Mouse (Mus musculus) liver, embryonic 14.5 days (tissue): ENCODE data around the gene Fbxo9. TPM values are rescaled to one million over a fixed set of nuclear protein-coding genes. Genes with fewer than 3 reads are reported as not detected.
A peak's percentile ranks its signal among the peaks of the same experiment; 100 is the strongest.

ENCODE experiments used
- ATAC-seq: fragments of 200-750 bp; cut with Nextera tagmentation; 2 replicates; pipeline ENCODE4 v1.8.0; 2017; ENCODE audit warnings: moderate number of reproducible peaks, mild to moderate bottlenecking, moderate library complexity; ENCODE audit not compliant: insufficient read depth
- DNase-seq, 3 experiments: peaks; one replicate each; pipeline ENCODE4 v3.0.0-alpha.2; 2012 to 2013; ENCODE audit warnings: low read depth in 3 of 3, low spot score in 3 of 3
- H3K27ac ChIP-seq: fragments of 300-500 bp; sonication (generic); 2 replicates; pipeline ENCODE4 v1.5.1; 2014; ENCODE audit warnings: moderate library complexity, mild to moderate bottlenecking, control low read depth, inconsistent platforms
- H3K27me3 ChIP-seq: fragments of 300-500 bp; sonication (generic); 2 replicates; pipeline ENCODE4 v1.6.1; 2014; ENCODE audit warnings: mild to moderate bottlenecking, low read length, moderate library complexity; ENCODE audit not compliant: control insufficient read depth, insufficient read depth
- H3K36me3 ChIP-seq: fragments of 300-500 bp; sonication (generic); replicated peaks from 2 replicates; pipeline ENCODE4 v1.6.1; 2014; ENCODE audit warnings: low read depth; ENCODE audit not compliant: control insufficient read depth, insufficient read depth
- H3K4me1 ChIP-seq, 2 experiments: fragments of 200-500 bp in 1 of 2; fragments of 300-500 bp in 1 of 2; sonication (generic) in 1 of 2; replicated peaks; 2 replicates each; pipeline ENCODE4 v1.6.1; 2012 to 2014; ENCODE audit warnings: antibody characterized with exemption in 1 of 2, inconsistent platforms in 1 of 2, low read length in 1 of 2; ENCODE audit not compliant: control insufficient read depth in 2 of 2, insufficient read depth in 2 of 2
- H3K4me2 ChIP-seq: fragments of 300-500 bp; sonication (generic); 2 replicates; pipeline ENCODE4 v1.6.1; 2014; ENCODE audit warnings: low read depth, mild to moderate bottlenecking, control low read depth, moderate library complexity
- H3K4me3 ChIP-seq, 2 experiments: fragments of 200-500 bp in 1 of 2; fragments of 300-500 bp in 1 of 2; sonication (generic) in 1 of 2; 2 replicates each; pipeline ENCODE4 v1.5.1; 2012 to 2014; ENCODE audit warnings: low read depth in 2 of 2, low read length in 2 of 2, mild to moderate bottlenecking in 2 of 2, control low read depth in 1 of 2, inconsistent platforms in 1 of 2, moderate library complexity in 1 of 2; ENCODE audit not compliant: insufficient read depth in 1 of 2
- H3K9ac ChIP-seq: fragments of 300-500 bp; sonication (generic); replicated peaks from 2 replicates; pipeline ENCODE4 v1.6.1; 2014; ENCODE audit warnings: mild to moderate bottlenecking, control low read depth, moderate library complexity
- H3K9me3 ChIP-seq: fragments of 300-500 bp; sonication (generic); 2 replicates; pipeline ENCODE4 v1.6.1; 2016; ENCODE audit warnings: low read length, mixed read lengths; ENCODE audit not compliant: control insufficient read depth
- CTCF ChIP-seq: IDR thresholded peaks from 2 replicates; pipeline ENCODE4 v1.5.1; 2016; ENCODE audit warnings: antibody characterized with exemption, low read depth, control low read depth
- EP300 ChIP-seq: IDR thresholded peaks from 2 replicates; pipeline ENCODE4 v1.6.1; 2016; ENCODE audit warnings: antibody characterized with exemption, low read depth
- WGBS: fragments of 180-500 bp; shearing (Covaris S2); extraction: QIAGEN DNeasy Blood & Tissue Kit; methylation state at CpG from one replicate; pipeline ENCODE4 v1.1.7; 2014; ENCODE audit not compliant: insufficient replicate concordance; 5-methylcytosine and 5-hydroxymethylcytosine counted together
- polyA plus RNA-seq, 2 experiments: library from polyadenylated mRNA; depleted of rRNA in 1 of 2; stranded (reverse) in 1 of 2; unstranded in 1 of 2; fragments of >200 nt; fragmentation: Nextera tagmentation in 1 of 2; extraction: Ambion mirVana in 1 of 2; gene quantifications; 2 replicates each; pipeline versions ENCODE4 v1.2.1 to v1.2.3; 2012 to 2014

Fbxo9 gene
- polyA plus RNA-seq, 2 experiments: 68.1 to 78.1 TPM

DNA sequence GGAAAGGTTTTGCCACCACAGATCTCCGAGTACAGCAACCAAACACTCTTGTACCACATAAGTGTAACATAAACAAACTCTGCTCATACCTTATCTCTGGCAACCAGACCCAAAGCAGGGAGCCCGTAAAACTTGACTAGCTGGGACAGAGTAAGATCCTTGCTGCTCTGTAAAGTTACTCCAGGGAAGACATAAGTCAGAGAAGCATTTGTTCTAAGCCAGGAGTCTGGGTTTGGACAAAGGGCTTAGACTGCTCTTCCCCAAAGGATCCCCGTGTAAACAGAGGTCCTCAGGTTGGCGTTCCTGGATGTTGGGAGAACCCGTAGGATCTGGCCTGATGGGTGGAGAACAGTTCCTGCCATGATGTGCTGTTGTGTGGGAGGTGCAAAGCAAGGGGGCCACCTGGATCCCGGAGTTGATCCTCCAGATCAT, 3.3 kb downstream of the Fbxo9 start:
- 14% methylated on average over 6 of the region's 6 CpGs for WGBS
- no peaks in the 10 kb centered on the region for H3K9me3 ChIP-seq
- peaks cover 34% of the 10 kb centered on the region for H3K36me3 ChIP-seq
- peaks cover 34 to 35% of the 10 kb centered on the region in 2 experiments for H3K4me1 ChIP-seq
- DNase-seq: peak; percentile 76 to 83 (median 82)
- peak overlapping the region; percentile 97 for H3K27ac ChIP-seq
- peak overlapping the region; percentile 85 for H3K4me2 ChIP-seq
- ATAC-seq: peak; percentile 77
- H3K9ac ChIP-seq: peak overlapping the region; percentile 98
- peak overlapping the region; percentile 73 to 81 for H3K4me3 ChIP-seq
- TF ChIP-seq CTCF (peak; percentile 49), EP300 (peak; percentile 84)
- no peaks in the 10 kb centered on the region for H3K27me3 ChIP-seq

DNA sequence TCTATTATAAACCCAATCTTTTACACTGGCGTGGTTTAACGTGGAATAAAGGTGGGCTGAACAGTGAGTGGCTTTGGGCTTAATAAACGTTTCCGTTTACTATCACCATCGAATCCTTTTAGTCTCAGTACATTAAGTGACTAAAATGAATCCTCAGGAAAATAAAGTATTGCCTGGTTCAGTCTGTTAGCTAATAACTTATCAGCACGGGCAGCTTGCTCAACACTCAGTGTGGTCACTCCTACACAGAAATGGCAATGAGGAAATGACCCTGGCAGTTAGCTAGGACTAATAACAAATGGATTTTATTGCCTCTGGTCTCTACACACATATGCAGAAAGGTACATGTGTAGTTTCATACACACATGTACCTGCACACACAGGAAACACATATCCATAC, 3.9 kb downstream of the Fbxo9 start:
- H3K9me3 ChIP-seq: no peaks in the 10 kb centered on the region
- H3K27ac ChIP-seq: peak overlapping the region; percentile 97
- TF ChIP-seq CTCF (no peak), EP300 (peak; percentile 64; the same call in 1 of the 2 replicates)
- H3K9ac ChIP-seq: peak overlapping the region; percentile 98
- H3K4me1 ChIP-seq: peaks cover 34 to 35% of the 10 kb centered on the region in 2 experiments
- 10% methylated on average over 6 of the region's 6 CpGs for WGBS
- peaks cover 39% of the 10 kb centered on the region for H3K36me3 ChIP-seq
- H3K27me3 ChIP-seq: no peaks in the 10 kb centered on the region
- peak overlapping the region; percentile 85 for H3K4me2 ChIP-seq
- H3K4me3 ChIP-seq: peak overlapping the region; percentile 50 to 81
- ATAC-seq (peak; percentile 29), DNase-seq (peak in 2 of 3 experiments; percentile 58 to 66)

DNA sequence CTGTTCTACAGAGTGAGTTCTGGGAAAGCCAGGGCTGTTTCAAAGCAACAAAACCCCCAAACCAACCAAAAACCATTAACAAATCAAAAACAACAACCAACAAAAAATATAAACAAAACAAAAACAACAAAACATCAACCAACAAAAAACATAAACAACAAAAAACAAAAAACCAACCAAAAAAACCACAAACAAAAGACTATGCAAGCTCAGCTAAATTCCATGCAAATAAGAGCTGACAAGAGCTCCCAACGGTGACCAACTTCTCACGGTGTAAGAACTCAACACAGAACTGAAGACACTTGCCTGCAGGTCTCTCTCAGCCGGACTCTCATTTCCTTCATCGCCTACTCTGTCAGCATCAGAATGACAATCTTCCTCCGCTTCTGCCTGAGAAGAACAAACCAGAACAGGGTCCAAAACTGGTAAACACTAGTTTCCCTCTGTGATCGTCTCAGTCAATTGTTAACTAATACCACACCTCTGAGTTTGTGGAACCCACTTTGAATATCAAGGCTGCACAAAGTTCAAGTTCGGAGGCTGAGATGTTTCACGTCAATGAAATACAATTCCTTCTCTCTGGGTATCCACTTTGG, 4.8 kb downstream of the Fbxo9 start:
- peak overlapping the region; percentile 97 for H3K27ac ChIP-seq
- H3K4me2 ChIP-seq: peak overlapping the region; percentile 85
- no peaks in the 10 kb centered on the region for H3K9me3 ChIP-seq
- H3K4me3 ChIP-seq: peak overlapping the region; percentile 22 to 81; a peak in 2 of 4 replicates
- no peaks in the 10 kb centered on the region for H3K27me3 ChIP-seq
- H3K9ac ChIP-seq: peak overlapping the region; percentile 19; the same call in 1 of the 2 replicates
- WGBS: 79% methylated on average over 8 of the region's 8 CpGs
- ATAC-seq: no peak
- TF ChIP-seq EP300 (no peak), CTCF (no peak)
- peaks cover 48% of the 10 kb centered on the region for H3K36me3 ChIP-seq
- DNase-seq: no peak
- peaks cover 31 to 32% of the 10 kb centered on the region in 2 experiments for H3K4me1 ChIP-seq

DNA sequence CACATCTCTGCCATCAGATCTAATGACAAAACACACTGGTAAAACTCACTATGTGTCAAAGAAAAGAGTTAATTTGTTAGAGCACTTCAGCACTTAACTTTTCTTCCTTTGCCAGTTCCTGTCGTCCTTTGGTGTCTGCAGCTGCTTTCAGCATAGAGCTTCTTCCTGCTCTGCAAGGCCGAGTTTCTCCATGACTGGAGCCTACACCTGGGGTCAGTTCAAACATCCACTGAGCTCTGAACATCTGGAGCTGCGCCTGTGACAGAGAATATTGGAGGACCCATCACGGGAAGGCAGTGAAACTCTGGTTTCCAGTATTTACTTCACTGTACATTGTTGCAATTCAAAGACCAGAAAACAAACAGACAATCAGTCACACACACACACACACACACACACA, 7.4 kb downstream of the Fbxo9 start:
- peaks cover 74% of the 10 kb centered on the region for H3K36me3 ChIP-seq
- WGBS: 37% methylated on average over 4 of the region's 4 CpGs

DNA sequence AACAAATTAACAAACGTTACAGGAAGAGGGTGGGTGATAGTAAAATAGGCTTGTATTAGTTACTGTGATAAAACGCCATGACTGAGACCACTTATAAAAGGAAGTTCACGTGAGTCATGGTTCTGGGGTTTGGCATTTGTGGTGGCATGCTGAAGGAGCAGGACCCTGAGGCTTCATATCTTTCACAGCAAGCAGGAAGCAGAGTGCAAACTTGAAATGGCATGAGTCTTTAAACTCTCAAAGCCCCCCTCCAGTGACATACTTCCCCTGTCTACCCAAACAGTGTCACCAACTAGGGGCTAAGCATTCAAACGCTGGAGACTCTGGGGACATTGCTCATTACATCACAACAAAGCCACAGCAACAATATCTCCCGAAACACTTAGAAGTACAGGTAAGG, 7.9 kb downstream of the Fbxo9 start:
- H3K27ac ChIP-seq: no peak overlapping the region
- peaks cover 78% of the 10 kb centered on the region for H3K36me3 ChIP-seq
- no peak for ATAC-seq
- WGBS: 16% methylated on average over 5 of the region's 5 CpGs
- no peak overlapping the region for H3K4me3 ChIP-seq
- H3K4me2 ChIP-seq: no peak overlapping the region
- no peak overlapping the region for H3K9ac ChIP-seq
- DNase-seq: no peak
- H3K4me1 ChIP-seq: peaks cover 21 to 23% of the 10 kb centered on the region in 2 experiments
- no peaks in the 10 kb centered on the region for H3K27me3 ChIP-seq
- H3K9me3 ChIP-seq: peaks cover 7% of the 10 kb centered on the region
- TF ChIP-seq CTCF (no peak), EP300 (no peak)

More for the DNA sequence above, 7.4 kb downstream of the Fbxo9 start:
- H3K27me3 ChIP-seq: no peaks in the 10 kb centered on the region
- ATAC-seq (no peak), DNase-seq (no peak)
- TF ChIP-seq EP300: no peak
- no peak for TF ChIP-seq CTCF
- H3K4me3 ChIP-seq: no peak overlapping the region
- peaks cover 25 to 27% of the 10 kb centered on the region in 2 experiments for H3K4me1 ChIP-seq
- no peak overlapping the region for H3K4me2 ChIP-seq
- no peak overlapping the region for H3K9ac ChIP-seq
- H3K27ac ChIP-seq: no peak overlapping the region
- peaks cover 7% of the 10 kb centered on the region for H3K9me3 ChIP-seq
